Mouse (Mus musculus): ENCODE results near the gene Svep1. TPM values are rescaled to one million over a fixed set of nuclear protein-coding genes. Genes with fewer than 3 reads are reported as not detected.
A peak's percentile ranks its signal among the peaks of the same experiment; 100 is the strongest.

Svep1 gene
- polyA plus RNA-seq, 1 experiment from 2014 or later, result 4.4 TPM

- Histone ChIP-seq H3K9ac (ENCODE audit: low read depth, low read length) (no peak overlapping the region), H3K36me3 (ENCODE audit: control insufficient read depth, insufficient read depth, low read length) (no peaks in the 10 kb centered on the region)
Measured at GRCm38 (mm10) chr4:58037096-58037705, 169.5 kb downstream of the Svep1 start.

GRCm38 (mm10) chr4:58034663-58035062 is 172.0 kb downstream of the Svep1 start:
- Histone ChIP-seq H3K4me3 (ENCODE audit: low read depth, low read length) (no peak overlapping the region), H3K4me2 (replicated peaks; ENCODE audit: low read depth, low read length) (0 out of 2 replicates have a peak overlapping the region, but pooled peaks have one; percentile 11), H3K27me3 (ENCODE audit: control insufficient read depth, insufficient read depth, low read length) (no peaks in the 10 kb centered on the region), H3K27ac (ENCODE audit: low read depth, low read length) (no peak overlapping the region), H3K9me3 (ENCODE audit: control insufficient read depth, low read length) (no peaks in the 10 kb centered on the region), H3K36me3 (ENCODE audit: control insufficient read depth, insufficient read depth, low read length) (no peaks in the 10 kb centered on the region), H3K9ac (ENCODE audit: low read depth, low read length) (no peak overlapping the region), H3K4me1 (replicated peaks; ENCODE audit: control insufficient read depth, insufficient read depth, low read length) (no peaks in the 10 kb centered on the region)
- ATAC-seq (ENCODE audit: low FRiP score), result no peak
- DNase-seq (ENCODE audit: low spot score), result no peak
- 54% methylated on average over 13 of the region's 13 CpGs for WGBS

More at GRCm38 (mm10) chr4:58037096-58037705, 169.5 kb downstream of the Svep1 start:
- ATAC-seq (ENCODE audit: low FRiP score) (no peak), DNase-seq (ENCODE audit: low spot score) (no peak)
- H3K4me1 ChIP-seq (replicated peaks; ENCODE audit: control insufficient read depth, insufficient read depth, low read length), result no peaks in the 10 kb centered on the region
- WGBS, result 91% methylated on average over 6 of the region's 6 CpGs
- no peak overlapping the region for H3K4me2 ChIP-seq (replicated peaks; ENCODE audit: low read depth, low read length)
- no peaks in the 10 kb centered on the region for H3K9me3 ChIP-seq (ENCODE audit: control insufficient read depth, low read length)
- no peak overlapping the region for H3K27ac ChIP-seq (ENCODE audit: low read depth, low read length)
- no peak overlapping the region for H3K4me3 ChIP-seq (ENCODE audit: low read depth, low read length)
- H3K27me3 ChIP-seq (ENCODE audit: control insufficient read depth, insufficient read depth, low read length), result no peaks in the 10 kb centered on the region

- WGBS, result 83% methylated on average over 1 of the region's 1 CpGs
- Histone ChIP-seq H3K9me3 (ENCODE audit: control insufficient read depth, low read length) (no peaks in the 10 kb centered on the region), H3K9ac (ENCODE audit: low read depth, low read length) (no peak overlapping the region), H3K27ac (ENCODE audit: low read depth, low read length) (no peak overlapping the region), H3K4me3 (ENCODE audit: low read depth, low read length) (no peak overlapping the region), H3K4me2 (replicated peaks; ENCODE audit: low read depth, low read length) (no peak overlapping the region), H3K27me3 (ENCODE audit: control insufficient read depth, insufficient read depth, low read length) (no peaks in the 10 kb centered on the region), H3K36me3 (ENCODE audit: control insufficient read depth, insufficient read depth, low read length) (no peaks in the 10 kb centered on the region), H3K4me1 (replicated peaks; ENCODE audit: control insufficient read depth, insufficient read depth, low read length) (no peaks in the 10 kb centered on the region)
- ATAC-seq (ENCODE audit: low FRiP score) (no peak), DNase-seq (ENCODE audit: low spot score) (no peak)
Measured at GRCm38 (mm10) chr4:58032714-58033113, 173.9 kb downstream of the Svep1 start.

GRCm38 (mm10) chr4:58009024-58009423 is 197.6 kb downstream of the Svep1 start, which contains the start of gene Txndc8:
Txndc8 (minus strand) TSS chr4:58009124.
- ATAC-seq (ENCODE audit: low FRiP score), result no peak
- H3K9ac ChIP-seq (ENCODE audit: low read depth, low read length), result no peak within 1 kb of the TSS
- no peak within 1 kb of the TSS for H3K4me2 ChIP-seq (replicated peaks; ENCODE audit: low read depth, low read length)
- 93% methylated on average over 5 of the region's 5 CpGs for WGBS
- DNase-seq (ENCODE audit: low spot score), result no peak
- H3K27ac ChIP-seq (ENCODE audit: low read depth, low read length), result no peak within 1 kb of the TSS
- no peaks in the 10 kb centered on the region for H3K4me1 ChIP-seq (replicated peaks; ENCODE audit: control insufficient read depth, insufficient read depth, low read length)
- no peaks in the 10 kb centered on the region for H3K27me3 ChIP-seq (ENCODE audit: control insufficient read depth, insufficient read depth, low read length)
- no peak within 1 kb of the TSS for H3K4me3 ChIP-seq (ENCODE audit: low read depth, low read length)
- H3K36me3 ChIP-seq (ENCODE audit: control insufficient read depth, insufficient read depth, low read length), result no peaks in the 10 kb centered on the region
- H3K9me3 ChIP-seq (ENCODE audit: control insufficient read depth, low read length), result no peaks in the 10 kb centered on the region

- no peak for ATAC-seq (ENCODE audit: low FRiP score)
- no peak overlapping the region for H3K4me2 ChIP-seq (replicated peaks; ENCODE audit: low read depth, low read length)
- no peak overlapping the region for H3K4me3 ChIP-seq (ENCODE audit: low read depth, low read length)
- H3K4me1 ChIP-seq (replicated peaks; ENCODE audit: control insufficient read depth, insufficient read depth, low read length), result no peaks in the 10 kb centered on the region
- 59% methylated on average over 3 of the region's 3 CpGs for WGBS
- no peak overlapping the region for H3K27ac ChIP-seq (ENCODE audit: low read depth, low read length)
- H3K27me3 ChIP-seq (ENCODE audit: control insufficient read depth, insufficient read depth, low read length), result no peaks in the 10 kb centered on the region
- H3K9ac ChIP-seq (ENCODE audit: low read depth, low read length), result no peak overlapping the region
- H3K36me3 ChIP-seq (ENCODE audit: control insufficient read depth, insufficient read depth, low read length), result no peaks in the 10 kb centered on the region
- DNase-seq (ENCODE audit: low spot score), result no peak
- no peaks in the 10 kb centered on the region for H3K9me3 ChIP-seq (ENCODE audit: control insufficient read depth, low read length)
Measured at GRCm38 (mm10) chr4:58003501-58003900, 203.2 kb downstream of the Svep1 start.

Other genes with a start within 250 kb of the Svep1 start
- not detected in 2 replicates for gene Txndc8, start 197.7 kb downstream of the Svep1 start, polyA plus RNA-seq (2014; fragmentation: Nextera tagmentation; extraction: Ambion mirVana)
- gene Musk, start 79.1 kb upstream of the Svep1 start, polyA plus RNA-seq (2014; fragmentation: Nextera tagmentation; extraction: Ambion mirVana), result 0.42 and 0.48 TPM in 2 replicates